Mouse (Mus musculus) megakaryocyte, embryonic 14.5 days (primary cell): Measurements from ENCODE around the gene Tmem230. TPM values are rescaled to one million over a fixed set of nuclear protein-coding genes. Genes with fewer than 3 reads are reported as not detected.
"Not testable (repeated sequence)": the region's sequence is repeated elsewhere in the genome, so short reads cannot be mapped to it uniquely, and the experiment has no call there.

Experiments used
- H3K27me3 ChIP-seq: replicated peaks from 2 replicates; pipeline ENCODE3; 2012; ENCODE audit warnings: inconsistent platforms
- H3K36me3 ChIP-seq: replicated peaks from 2 replicates; pipeline ENCODE3; 2012; ENCODE audit warnings: low read length, inconsistent platforms, mixed read lengths
- H3K4me1 ChIP-seq: 2 replicates; pipeline ENCODE4 v1.6.1; 2012; ENCODE audit warnings: inconsistent platforms
- H3K4me3 ChIP-seq: replicated peaks from 2 replicates; pipeline ENCODE3; 2012; ENCODE audit warnings: moderate library complexity, mild to moderate bottlenecking, inconsistent platforms
- H3K9me3 ChIP-seq: 2 replicates; pipeline ENCODE4 v1.6.1; 2012; ENCODE audit warnings: inconsistent platforms
- FLI1 ChIP-seq: IDR thresholded peaks from 2 replicates; pipeline ENCODE4 v1.6.1; 2012; ENCODE audit warnings: low read length, inconsistent platforms, mixed read lengths
- GATA1 ChIP-seq: IDR thresholded peaks from 3 replicates; pipeline ENCODE4 v1.6.1; 2012; ENCODE audit warnings: mixed read lengths, low read length, inconsistent platforms, borderline replicate concordance
- polyA plus RNA-seq: library from polyadenylated mRNA; stranded (reverse); fragments of >175 nt; gene quantifications from 2 replicates; pipeline ENCODE4 v1.2.3, GENCODE M21; 2012; ENCODE audit warnings: low replicate concordance; ENCODE audit not compliant: insufficient read depth

Tmem230 gene
- 23.1 and 24.3 TPM in 2 replicates for polyA plus RNA-seq

GRCm38 (mm10) chr2:132247539-132248313, at the start of gene Tmem230:
Tmem230 (minus strand) TSS chr2:132247807.
- Histone ChIP-seq H3K4me3 (peak within 1 kb of the TSS; percentile 91), H3K27me3 (no peaks in the 10 kb centered on the region), H3K36me3 (peaks cover 65% of the 10 kb centered on the region), H3K9me3 (no peaks in the 10 kb centered on the region), H3K4me1 (peaks cover 50% of the 10 kb centered on the region)
- TF ChIP-seq GATA1, result no peak
- peak; percentile 97 for TF ChIP-seq FLI1

- Histone ChIP-seq H3K9me3 (no peaks in the 10 kb centered on the region), H3K27me3 (no peaks in the 10 kb centered on the region), H3K36me3 (peaks cover 85% of the 10 kb centered on the region), H3K4me1 (peaks cover 75% of the 10 kb centered on the region), H3K4me3 (peak overlapping the region; percentile 64)
- no peak for TF ChIP-seq FLI1
- TF ChIP-seq GATA1, result no peak
Measured at GRCm38 (mm10) chr2:132293694-132294450, 46.3 kb upstream of the Tmem230 start.

DNA sequence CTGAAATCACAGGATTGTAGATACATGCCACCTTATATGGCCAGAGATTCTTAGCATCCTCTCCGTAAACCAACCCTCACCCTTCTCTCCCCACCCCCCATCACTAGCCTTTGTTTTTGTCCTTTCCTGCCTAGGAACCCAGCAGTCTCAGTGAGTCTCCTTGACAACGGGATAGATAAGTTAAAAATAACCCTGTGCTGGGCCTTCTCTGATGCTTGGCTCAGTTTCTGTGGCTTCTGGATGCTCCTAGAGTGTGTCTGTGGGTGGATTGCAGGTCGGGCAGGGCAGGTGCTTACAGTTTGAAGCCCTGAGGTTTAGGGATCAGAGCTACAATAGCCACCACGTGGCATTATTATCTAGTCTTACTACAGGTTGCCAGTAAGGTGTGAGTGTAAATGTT, 44.5 kb upstream of the Tmem230 start:
- Histone ChIP-seq H3K27me3 (no peaks in the 10 kb centered on the region), H3K4me1 (peaks cover 88% of the 10 kb centered on the region), H3K4me3 (peak overlapping the region; percentile 66), H3K9me3 (no peaks in the 10 kb centered on the region), H3K36me3 (peaks cover 73% of the 10 kb centered on the region)
- no peak for TF ChIP-seq GATA1
- TF ChIP-seq FLI1, result no peak

- H3K4me1 ChIP-seq, result peaks cover 93% of the 10 kb centered on the region
- peaks cover 70% of the 10 kb centered on the region for H3K36me3 ChIP-seq
- peak overlapping the region; percentile 62 for H3K4me3 ChIP-seq
- H3K9me3 ChIP-seq, result no peaks in the 10 kb centered on the region
- no peaks in the 10 kb centered on the region for H3K27me3 ChIP-seq
- TF ChIP-seq GATA1 (no peak), FLI1 (no peak)
Measured at GRCm38 (mm10) chr2:132291265-132291664, 43.7 kb upstream of the Tmem230 start.

- peaks cover 92% of the 10 kb centered on the region for H3K4me1 ChIP-seq
- no peaks in the 10 kb centered on the region for H3K9me3 ChIP-seq
- TF ChIP-seq FLI1 (no peak), GATA1 (no peak)
- no peaks in the 10 kb centered on the region for H3K27me3 ChIP-seq
- H3K4me3 ChIP-seq, result peak overlapping the region; percentile 62
- H3K36me3 ChIP-seq, result peaks cover 68% of the 10 kb centered on the region
Measured at GRCm38 (mm10) chr2:132290808-132291207, 43.2 kb upstream of the Tmem230 start.

DNA sequence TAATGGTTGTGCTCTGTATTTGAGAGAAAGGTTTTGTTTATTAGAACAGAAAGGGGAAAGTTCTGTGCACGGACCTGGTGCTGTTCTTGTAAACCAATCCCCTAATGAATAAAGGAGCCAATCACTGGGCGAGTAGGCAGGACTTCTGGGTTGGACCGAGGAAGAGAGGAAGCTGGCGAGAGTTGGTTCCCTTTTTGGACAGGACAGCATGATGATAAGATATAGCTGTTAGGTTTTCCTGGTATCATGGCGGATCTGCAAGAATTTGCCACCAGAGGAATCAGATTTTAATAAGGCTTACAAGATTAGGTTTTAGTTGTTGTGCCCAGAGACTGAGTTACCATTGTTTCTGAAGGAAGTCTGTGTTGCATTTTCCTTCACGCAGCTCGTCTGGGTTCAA, 41.6 kb upstream of the Tmem230 start:
- peaks cover 67% of the 10 kb centered on the region for H3K36me3 ChIP-seq
- peaks cover 92% of the 10 kb centered on the region for H3K4me1 ChIP-seq
- H3K4me3 ChIP-seq, result not testable (repeated sequence)

GRCm38 (mm10) chr2:132286376-132287076, 38.9 kb upstream of the Tmem230 start:
- TF ChIP-seq GATA1 (no peak), FLI1 (no peak)
- peaks cover 92% of the 10 kb centered on the region for H3K4me1 ChIP-seq
- peaks cover 63% of the 10 kb centered on the region for H3K36me3 ChIP-seq
- H3K9me3 ChIP-seq, result no peaks in the 10 kb centered on the region
- H3K27me3 ChIP-seq, result no peaks in the 10 kb centered on the region
- H3K4me3 ChIP-seq, result no peak overlapping the region

More for the DNA sequence above, 41.6 kb upstream of the Tmem230 start:
- not testable (repeated sequence) for H3K9me3 ChIP-seq, H3K27me3 ChIP-seq

- H3K27me3 ChIP-seq, H3K9me3 ChIP-seq, H3K4me3 ChIP-seq: not testable (repeated sequence)
- peaks cover 62% of the 10 kb centered on the region for H3K36me3 ChIP-seq
- peaks cover 92% of the 10 kb centered on the region for H3K4me1 ChIP-seq
Measured at GRCm38 (mm10) chr2:132285722-132286121, 38.1 kb upstream of the Tmem230 start.

- H3K9me3 ChIP-seq, result no peaks in the 10 kb centered on the region
- H3K4me3 ChIP-seq, result peak overlapping the region; percentile 86
- H3K4me1 ChIP-seq, result peaks cover 92% of the 10 kb centered on the region
- peaks cover 68% of the 10 kb centered on the region for H3K36me3 ChIP-seq
- no peaks in the 10 kb centered on the region for H3K27me3 ChIP-seq
- no peak for TF ChIP-seq FLI1
- no peak for TF ChIP-seq GATA1
Measured at GRCm38 (mm10) chr2:132284492-132285139, 37.0 kb upstream of the Tmem230 start.
